Mouse (Mus musculus): Measurements from ENCODE around the gene Gm5798. TPM values are rescaled to one million over a fixed set of nuclear protein-coding genes. Genes with fewer than 3 reads are reported as not detected.
"Not testable (repeated sequence)": the region's sequence is repeated elsewhere in the genome, so short reads cannot be mapped to it uniquely, and the experiment has no call there.

The Gm5798 gene
- total RNA-seq (2022): not detected

DNA sequence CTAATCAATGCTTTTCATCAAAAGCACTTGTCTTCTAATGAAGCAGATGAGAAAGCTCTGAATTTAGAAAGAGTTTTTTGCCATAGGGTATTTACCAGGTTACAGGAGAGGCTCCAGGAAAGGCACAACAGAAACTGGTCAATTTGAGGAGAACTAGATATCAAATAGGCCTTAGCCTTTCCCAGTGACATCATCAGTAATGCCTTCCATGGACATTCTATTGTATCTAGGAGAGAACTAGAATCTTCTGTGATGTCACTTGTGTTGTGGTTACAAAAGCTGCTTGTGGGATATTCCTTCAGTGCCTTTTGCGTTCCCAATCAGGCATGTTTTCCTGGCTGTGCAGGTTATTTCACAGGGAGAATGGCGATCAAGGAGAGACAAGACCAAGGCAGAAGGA lies at the start of gene Gm5798:
Gene Gm5798 (plus strand): TSS at position 301 of the 400 bp plus-strand sequence.
- DNase-seq (ENCODE audit: low spot score): not testable (repeated sequence)

DNA sequence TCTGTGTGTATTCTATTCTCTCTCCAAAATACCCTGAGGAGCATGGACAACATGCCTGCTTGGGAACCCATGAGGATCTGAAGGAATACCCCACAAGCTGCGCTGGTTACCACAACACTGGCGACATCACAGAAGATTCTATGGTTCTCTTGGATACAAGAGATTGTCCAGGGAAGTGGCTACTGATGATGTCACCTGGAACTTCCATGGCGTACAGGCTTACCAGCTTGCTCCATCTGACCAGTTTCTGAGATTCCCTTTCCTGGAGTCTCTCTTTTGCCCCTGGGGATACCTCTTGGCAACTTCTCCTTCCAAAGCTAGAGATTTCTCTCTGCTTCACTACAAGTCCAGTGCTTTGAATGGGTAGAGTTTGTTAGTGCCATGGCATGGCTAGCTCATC lies 37.9 kb downstream of the Gm5798 start, which contains the start of gene Gm7945:
Gene Gm7945 (minus strand): TSS at position 101 of the 400 bp plus-strand sequence.
- not testable (repeated sequence) for DNase-seq (ENCODE audit: low spot score)

Other genes starting within 250 kb of the Gm5798 start
- under 1 TPM in 2 of 4 experiments, not detected in 2; 0.09 to 0.31 TPM for gene Mat1a, start 243.6 kb upstream of the Gm5798 start, total RNA-seq (2022)
- gene Sftpa1, start 216.8 kb upstream of the Gm5798 start, total RNA-seq (2022): under 1 TPM in 1 of 4 experiments, not detected in 3; 0.14 TPM
- not detected for gene Mbl1, start 197.2 kb upstream of the Gm5798 start, total RNA-seq (2022)
- not detected for gene Sftpd, start 163.5 kb upstream of the Gm5798 start, total RNA-seq (2022)
- not detected for gene Gm2832, start 69.8 kb upstream of the Gm5798 start, total RNA-seq (2022)
- not detected for gene Gm7945, start 37.8 kb downstream of the Gm5798 start, total RNA-seq (2022)
- not detected for gene Gm6482, start 59.7 kb downstream of the Gm5798 start, total RNA-seq (2022)
- gene Gm7954, start 104.9 kb downstream of the Gm5798 start, total RNA-seq (2022): not detected
- not detected for gene Gm3486, start 140.9 kb downstream of the Gm5798 start, total RNA-seq (2022)
- gene Gm7970, start 207.0 kb downstream of the Gm5798 start, total RNA-seq (2022): not detected
- under 1 TPM in 1 of 4 experiments, not detected in 3; 0.41 TPM for gene 1700049E17Rik2, start 224.6 kb downstream of the Gm5798 start, total RNA-seq (2022)

Data from heart, adult 8-10 months (tissue).